Mouse (Mus musculus): ENCODE measurements at regions not wholly inside any gene's neighbourhood (a gene's known extent, or its start where the extent isn't known, plus 50 kb on each side); places are given as distances from the start of the nearest gene placed in this dataset.

- TF ChIP-seq POLR2A (IDR thresholded peaks at IDR 0.05; ENCODE audit: control insufficient read depth in 1 of 2, insufficient read depth in 1 of 2, low read depth in 1 of 2, low read length in 2 of 2, poor library complexity in 1 of 2) (no peak), USF2 (IDR thresholded peaks at IDR 0.05; ENCODE audit: borderline replicate concordance in 1 of 2, insufficient read depth in 1 of 2, low read depth in 1 of 2, low read length in 2 of 2) (no peak), GATA1 (IDR thresholded peaks at IDR 0.05; ENCODE audit: low read depth, low read length) (no peak), ZC3H11A (IDR thresholded peaks at IDR 0.05; ENCODE audit: low read depth, low read length) (no peak), CTCF (IDR thresholded peaks at IDR 0.05 in 2 of 3, conservative IDR thresholded peaks at IDR 0.05 in 1 of 3; ENCODE audit: control insufficient read depth in 1 of 3, insufficient read depth in 1 of 3, low read depth in 2 of 3, low read length in 3 of 3, poor library complexity in 1 of 3, severe bottlenecking in 1 of 3) (no peak), ZKSCAN1 (IDR thresholded peaks at IDR 0.05; ENCODE audit: low read depth, low read length) (no peak), EP300 (IDR thresholded peaks at IDR 0.05; ENCODE audit: low read depth in 1 of 2, low read length in 2 of 2) (no peak), MAFK (IDR thresholded peaks at IDR 0.05; ENCODE audit: borderline replicate concordance, low read depth, low read length) (no peak), KAT2A (conservative IDR thresholded peaks at IDR 0.05; ENCODE audit: low read depth, low read length) (no peak), CHD1 (IDR thresholded peaks at IDR 0.05; ENCODE audit: low read depth, low read length) (no peak), SMC3 (IDR thresholded peaks at IDR 0.05; ENCODE audit: low read depth, low read length) (no peak), ZNF384 (IDR thresholded peaks at IDR 0.05; ENCODE audit: low read depth, low read length) (no peak), BHLHE40 (IDR thresholded peaks at IDR 0.05; ENCODE audit: borderline replicate concordance, low read depth, low read length) (no peak), POLR2AphosphoS5 (IDR thresholded peaks at IDR 0.05; ENCODE audit: borderline replicate concordance, low read depth, low read length) (no peak)
These were observed 171.8 kb upstream of the Kcnj3 start for GRCm38 (mm10) chr2:55263847-55264449.

Measured in MEL (cell line).